Mouse (Mus musculus): ENCODE results near the gene Wdr5. TPM values are rescaled to one million over a fixed set of nuclear protein-coding genes. Genes with fewer than 3 reads are reported as not detected.

The Wdr5 gene
- polyA plus RNA-seq (2012; ENCODE audit: insufficient read depth, insufficient read length, missing spikeins): 22.0 and 25.4 TPM in 2 replicates

DNA sequence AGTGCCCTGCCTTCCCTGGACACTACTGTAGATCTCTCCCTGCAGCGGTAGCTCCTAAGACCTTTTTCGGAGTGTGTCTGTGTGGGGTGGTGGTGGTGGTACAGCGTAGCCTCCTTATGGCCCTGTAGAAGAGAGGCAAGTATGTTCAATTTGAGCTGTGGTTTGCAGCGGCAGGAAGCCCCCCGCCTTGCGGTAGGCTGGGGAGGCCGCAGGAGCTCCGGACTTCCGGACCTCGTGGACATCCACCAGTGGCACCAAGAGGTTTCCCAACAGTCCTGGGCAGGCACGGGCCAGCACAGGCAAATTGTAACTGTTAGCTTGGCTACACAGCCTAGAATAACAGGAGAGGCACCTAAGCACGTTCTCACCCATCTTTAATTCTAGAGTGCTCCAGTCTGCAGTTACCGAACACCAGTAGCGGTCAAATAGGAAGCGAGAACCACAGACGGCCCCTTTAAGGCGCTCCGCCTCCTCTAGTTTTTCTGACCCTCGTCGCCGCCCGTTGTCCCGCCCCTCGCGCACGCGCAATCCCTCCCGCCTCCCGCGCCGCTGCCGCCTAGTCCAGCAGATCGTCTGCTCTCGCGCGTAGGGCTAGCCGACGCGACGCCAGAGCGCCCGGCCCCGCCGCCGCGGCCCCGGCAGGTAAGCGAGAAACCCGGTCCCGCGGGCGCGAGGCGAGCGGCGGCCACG, at the start of gene Wdr5:
TSS of gene Wdr5 (plus strand) at position 519 of the 690 bp plus-strand sequence.
- H3K4me3 ChIP-seq (ENCODE audit: insufficient read depth, low read length): peak within 1 kb of the TSS; percentile 97
- H3K4me1 ChIP-seq (ENCODE audit: control insufficient read depth, insufficient read depth, low read length): peaks cover 19% of the 10 kb centered on the region
- peak within 1 kb of the TSS; percentile 91 for H3K27ac ChIP-seq (ENCODE audit: insufficient read depth, low read depth, low read length)
- no peak for TF ChIP-seq POLR2A (IDR thresholded peaks at IDR 0.05; ENCODE audit: borderline replicate concordance, low read depth, low read length)
- TF ChIP-seq CTCF (IDR thresholded peaks at IDR 0.05; ENCODE audit: low read depth, low read length): 0 out of 2 replicates have a peak, but pooled peaks have one; percentile 6

- TF ChIP-seq POLR2A (IDR thresholded peaks at IDR 0.05; ENCODE audit: borderline replicate concordance, low read depth, low read length) (no peak), CTCF (IDR thresholded peaks at IDR 0.05; ENCODE audit: low read depth, low read length) (no peak)
- no peak overlapping the region for H3K27ac ChIP-seq (ENCODE audit: insufficient read depth, low read depth, low read length)
- H3K4me1 ChIP-seq (ENCODE audit: control insufficient read depth, insufficient read depth, low read length): peaks cover 64% of the 10 kb centered on the region
- H3K4me3 ChIP-seq (ENCODE audit: insufficient read depth, low read length): no peak overlapping the region
Observed at GRCm38 (mm10) chr2:27469292-27469990, 45.5 kb upstream of the Wdr5 start.

DNA sequence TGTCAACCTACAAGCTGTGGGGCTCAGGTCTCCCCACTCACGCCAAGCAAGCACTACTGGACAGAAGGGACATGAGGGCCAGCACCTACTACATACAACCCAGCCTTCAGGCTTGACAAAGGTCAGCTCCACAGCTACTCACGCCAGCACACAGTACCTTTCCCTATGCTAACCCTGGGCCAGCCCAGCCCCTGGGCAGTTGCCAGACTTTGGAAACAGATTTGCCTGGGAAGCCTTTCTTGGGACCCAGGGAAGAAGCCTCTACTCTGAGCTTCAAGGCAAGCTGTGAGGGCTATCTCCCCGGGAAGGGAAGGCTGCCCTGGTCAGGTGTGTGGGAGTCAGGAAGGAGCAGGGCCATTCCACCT, 45.0 kb upstream of the Wdr5 start:
- Histone ChIP-seq H3K4me1 (ENCODE audit: control insufficient read depth, insufficient read depth, low read length) (peaks cover 64% of the 10 kb centered on the region), H3K27ac (ENCODE audit: insufficient read depth, low read depth, low read length) (no peak overlapping the region), H3K4me3 (ENCODE audit: insufficient read depth, low read length) (no peak overlapping the region)
- TF ChIP-seq CTCF (IDR thresholded peaks at IDR 0.05; ENCODE audit: low read depth, low read length) (no peak), POLR2A (IDR thresholded peaks at IDR 0.05; ENCODE audit: borderline replicate concordance, low read depth, low read length) (no peak)

DNA sequence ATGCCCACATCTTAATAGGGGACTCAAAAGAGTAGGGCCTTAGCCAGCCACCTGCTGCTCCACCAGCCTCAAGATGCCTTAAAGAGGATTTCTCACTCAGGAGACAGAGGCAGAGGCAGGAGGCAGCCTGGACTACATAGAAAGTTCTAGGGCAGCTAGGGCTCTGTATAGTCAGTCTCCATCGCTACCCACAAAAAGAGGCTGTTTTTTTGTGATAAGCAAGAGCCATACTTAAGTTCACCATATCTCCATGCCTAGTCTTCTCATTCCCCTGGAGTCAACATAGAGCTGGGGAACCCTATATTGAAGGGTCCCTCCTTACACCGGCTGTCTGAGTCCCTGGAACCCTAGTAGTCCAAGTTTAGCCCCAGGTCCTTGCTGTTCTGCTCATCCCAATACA, 44.4 kb upstream of the Wdr5 start:
- TF ChIP-seq CTCF (IDR thresholded peaks at IDR 0.05; ENCODE audit: low read depth, low read length) (no peak), POLR2A (IDR thresholded peaks at IDR 0.05; ENCODE audit: borderline replicate concordance, low read depth, low read length) (no peak)
- no peak overlapping the region for H3K27ac ChIP-seq (ENCODE audit: insufficient read depth, low read depth, low read length)
- H3K4me1 ChIP-seq (ENCODE audit: control insufficient read depth, insufficient read depth, low read length): peaks cover 64% of the 10 kb centered on the region
- no peak overlapping the region for H3K4me3 ChIP-seq (ENCODE audit: insufficient read depth, low read length)

GRCm38 (mm10) chr2:27471170-27471584, 43.8 kb upstream of the Wdr5 start:
- H3K4me3 ChIP-seq (ENCODE audit: insufficient read depth, low read length): no peak overlapping the region
- TF ChIP-seq POLR2A (IDR thresholded peaks at IDR 0.05; ENCODE audit: borderline replicate concordance, low read depth, low read length): no peak
- TF ChIP-seq CTCF (IDR thresholded peaks at IDR 0.05; ENCODE audit: low read depth, low read length): no peak
- peaks cover 64% of the 10 kb centered on the region for H3K4me1 ChIP-seq (ENCODE audit: control insufficient read depth, insufficient read depth, low read length)
- H3K27ac ChIP-seq (ENCODE audit: insufficient read depth, low read depth, low read length): no peak overlapping the region

GRCm38 (mm10) chr2:27473061-27473765, 41.7 kb upstream of the Wdr5 start:
- no peak overlapping the region for H3K4me3 ChIP-seq (ENCODE audit: insufficient read depth, low read length)
- H3K4me1 ChIP-seq (ENCODE audit: control insufficient read depth, insufficient read depth, low read length): peaks cover 59% of the 10 kb centered on the region
- no peak for TF ChIP-seq POLR2A (IDR thresholded peaks at IDR 0.05; ENCODE audit: borderline replicate concordance, low read depth, low read length)
- no peak overlapping the region for H3K27ac ChIP-seq (ENCODE audit: insufficient read depth, low read depth, low read length)

GRCm38 (mm10) chr2:27473911-27474310, 41.0 kb upstream of the Wdr5 start:
- Histone ChIP-seq H3K27ac (ENCODE audit: insufficient read depth, low read depth, low read length) (no peak overlapping the region; the same call in 1 of the 2 replicates), H3K4me1 (ENCODE audit: control insufficient read depth, insufficient read depth, low read length) (peaks cover 55% of the 10 kb centered on the region)
- TF ChIP-seq CTCF (IDR thresholded peaks at IDR 0.05; ENCODE audit: low read depth, low read length) (no peak), POLR2A (IDR thresholded peaks at IDR 0.05; ENCODE audit: borderline replicate concordance, low read depth, low read length) (no peak)

DNA sequence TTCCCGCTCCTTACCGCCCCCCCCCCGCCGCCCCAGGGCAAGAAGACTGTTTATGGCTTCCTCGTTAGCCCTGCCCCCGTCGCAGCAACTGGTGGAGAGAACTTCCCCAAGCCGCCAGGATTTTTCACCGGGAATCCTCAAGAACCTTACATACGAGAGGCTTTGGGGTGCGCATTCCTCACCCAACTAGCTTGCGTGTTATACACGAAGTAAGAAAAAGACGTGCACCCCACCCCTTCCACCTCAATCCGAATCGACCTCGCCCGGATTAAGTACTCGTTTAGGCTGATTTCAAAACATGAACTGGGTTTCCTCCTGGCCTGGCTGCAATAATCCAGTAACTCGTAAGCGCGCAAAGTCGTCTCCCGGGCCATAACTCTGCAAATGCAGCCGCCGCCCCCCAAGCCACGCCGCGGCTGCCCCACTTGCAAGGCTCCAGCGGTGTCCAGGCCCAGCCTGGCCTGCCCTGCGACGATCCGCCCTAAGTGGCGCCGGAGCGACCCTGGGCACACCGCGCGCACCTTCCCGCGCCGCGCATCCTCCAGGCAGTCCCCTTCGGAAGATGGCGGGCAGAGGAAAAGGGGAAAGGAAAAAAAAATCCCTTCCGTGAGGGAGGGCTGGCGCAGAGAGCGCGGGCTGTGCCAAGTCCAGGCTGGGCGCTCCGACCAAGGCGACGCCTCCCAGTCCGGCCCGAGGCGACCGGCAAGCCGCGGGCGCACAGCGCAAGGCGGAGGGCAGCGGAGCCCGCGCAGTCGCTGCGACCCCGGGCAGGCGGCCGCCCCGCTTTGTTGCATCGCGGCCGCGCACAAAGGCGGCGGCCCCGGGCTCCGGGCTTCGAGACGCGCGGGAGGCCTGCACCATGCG, 40.1 kb upstream of the Wdr5 start:
- Histone ChIP-seq H3K27ac (ENCODE audit: insufficient read depth, low read depth, low read length) (peak overlapping the region; percentile 35), H3K4me1 (ENCODE audit: control insufficient read depth, insufficient read depth, low read length) (peaks cover 49% of the 10 kb centered on the region), H3K4me3 (ENCODE audit: insufficient read depth, low read length) (peak overlapping the region; percentile 91)
- TF ChIP-seq CTCF (IDR thresholded peaks at IDR 0.05; ENCODE audit: low read depth, low read length) (no peak), POLR2A (IDR thresholded peaks at IDR 0.05; ENCODE audit: borderline replicate concordance, low read depth, low read length) (no peak)

More at GRCm38 (mm10) chr2:27473911-27474310, 41.0 kb upstream of the Wdr5 start:
- H3K4me3 ChIP-seq (ENCODE audit: insufficient read depth, low read length): peak overlapping the region; percentile 91

All from bone marrow macrophage, adult 2 months (primary cell).